Mouse (Mus musculus) kidney, embryonic 15.5 days (tissue): ENCODE results near the gene Gm44579. TPM values are rescaled to one million over a fixed set of nuclear protein-coding genes. Genes with fewer than 3 reads are reported as not detected.
A peak's percentile ranks its signal among the peaks of the same experiment; 100 is the strongest.

Experiments
- ATAC-seq: fragments of 200-750 bp; cut with Nextera tagmentation; replicated peaks from 2 replicates; pipeline ENCODE4 v1.8.0; 2017; ENCODE audit warnings: moderate TSS enrichment; ENCODE audit not compliant: low FRiP score
- H3K27ac ChIP-seq: fragments of 300-500 bp; sonication (generic); 2 replicates; pipeline ENCODE4 v1.5.1; 2015; ENCODE audit warnings: mild to moderate bottlenecking, inconsistent platforms
- H3K27me3 ChIP-seq: fragments of 300-500 bp; sonication (generic); 2 replicates; pipeline ENCODE4 v1.6.1; 2015; ENCODE audit warnings: inconsistent platforms
- H3K36me3 ChIP-seq: fragments of 300-500 bp; sonication (generic); 2 replicates; pipeline ENCODE4 v1.6.1; 2015; ENCODE audit warnings: inconsistent platforms
- H3K4me1 ChIP-seq: fragments of 300-500 bp; sonication (generic); 2 replicates; pipeline ENCODE4 v1.6.1; 2015; ENCODE audit warnings: inconsistent platforms
- H3K4me2 ChIP-seq: fragments of 300-500 bp; sonication (generic); 2 replicates; pipeline ENCODE4 v1.6.1; 2015; ENCODE audit warnings: moderate library complexity, mild to moderate bottlenecking, inconsistent platforms
- H3K4me3 ChIP-seq: fragments of 300-500 bp; sonication (generic); replicated peaks from 2 replicates; pipeline ENCODE4 v1.5.1; 2015; ENCODE audit warnings: mild to moderate bottlenecking, inconsistent platforms
- H3K9ac ChIP-seq: fragments of 300-500 bp; sonication (generic); 2 replicates; pipeline ENCODE4 v1.6.1; 2015; ENCODE audit warnings: mild to moderate bottlenecking, inconsistent platforms
- H3K9me3 ChIP-seq: fragments of 300-500 bp; sonication (generic); replicated peaks from 2 replicates; pipeline ENCODE4 v1.6.1; 2016; ENCODE audit warnings: inconsistent platforms
- WGBS: fragments of 180-500 bp; shearing (Covaris S2); methylation state at CpG from one replicate; pipeline ENCODE4 v1.1.7; 2015; ENCODE audit warnings: mixed read lengths; 5-methylcytosine and 5-hydroxymethylcytosine counted together
- polyA plus RNA-seq: library from polyadenylated mRNA; unstranded; fragments of >200 nt; fragmentation: Nextera tagmentation; extraction: Ambion mirVana; gene quantifications from 2 replicates; pipeline ENCODE4 v1.2.1, GENCODE M21; 2015

Gene Gm44579
- polyA plus RNA-seq, 1 experiment from 2014 or later: not detected

GRCm38 (mm10) chr15:98184456-98184855, 36.3 kb downstream of the Gm44579 start:
- Histone ChIP-seq H3K4me2 (no peak overlapping the region), H3K36me3 (no peaks in the 10 kb centered on the region), H3K4me3 (no peak overlapping the region), H3K27ac (no peak overlapping the region), H3K9me3 (no peaks in the 10 kb centered on the region), H3K27me3 (0 out of 2 replicates have a peak, but pooled peaks cover under 1% of the 10 kb centered on the region), H3K4me1 (peaks cover 27% of the 10 kb centered on the region), H3K9ac (no peak overlapping the region)
- 66% methylated on average over 4 of the region's 4 CpGs for WGBS
- no peak for ATAC-seq

DNA sequence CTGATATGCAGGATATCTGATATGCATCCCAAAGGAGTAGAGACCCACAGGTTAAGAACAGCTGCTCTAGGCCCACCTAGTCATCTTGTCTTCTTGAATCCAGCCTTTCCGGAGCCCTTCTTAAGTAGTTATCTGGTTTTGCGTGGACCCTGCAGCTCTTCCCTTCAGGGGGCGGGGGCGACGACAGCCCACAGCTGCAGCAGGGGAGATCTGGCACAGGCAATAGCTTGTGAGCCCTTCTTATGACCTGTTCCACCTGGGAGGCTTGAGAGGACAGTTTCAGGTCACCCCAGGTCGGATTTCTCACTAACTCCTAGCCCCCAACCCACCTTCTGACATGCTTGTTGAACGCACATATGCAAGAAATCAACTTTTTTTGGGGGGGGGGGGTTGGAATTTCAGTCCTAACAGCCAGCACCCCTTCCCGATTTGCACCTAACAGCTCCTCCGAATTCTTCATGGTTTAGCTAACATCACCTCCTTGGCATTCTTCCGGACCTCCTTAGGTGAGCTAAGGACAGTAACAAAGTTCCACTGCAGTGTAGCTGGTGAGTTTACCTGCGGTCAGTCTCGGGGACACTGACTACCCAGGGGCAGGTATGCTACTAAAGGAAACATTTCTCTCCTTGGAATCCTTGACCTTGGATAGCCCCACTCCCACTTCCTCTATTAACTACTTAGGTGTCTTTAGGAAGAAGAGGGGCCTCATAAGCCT, 38.8 kb downstream of the Gm44579 start:
- no peak for ATAC-seq
- Histone ChIP-seq H3K36me3 (no peaks in the 10 kb centered on the region), H3K27ac (peak overlapping the region; percentile 87), H3K4me1 (peaks cover 27% of the 10 kb centered on the region), H3K9me3 (no peaks in the 10 kb centered on the region), H3K4me2 (peak overlapping the region; percentile 87), H3K27me3 (peaks cover 8% of the 10 kb centered on the region; the same call in 1 of the 2 replicates), H3K4me3 (no peak overlapping the region; the same call in 1 of the 2 replicates), H3K9ac (no peak overlapping the region)
- WGBS: 42% methylated on average over 12 of the region's 12 CpGs

DNA sequence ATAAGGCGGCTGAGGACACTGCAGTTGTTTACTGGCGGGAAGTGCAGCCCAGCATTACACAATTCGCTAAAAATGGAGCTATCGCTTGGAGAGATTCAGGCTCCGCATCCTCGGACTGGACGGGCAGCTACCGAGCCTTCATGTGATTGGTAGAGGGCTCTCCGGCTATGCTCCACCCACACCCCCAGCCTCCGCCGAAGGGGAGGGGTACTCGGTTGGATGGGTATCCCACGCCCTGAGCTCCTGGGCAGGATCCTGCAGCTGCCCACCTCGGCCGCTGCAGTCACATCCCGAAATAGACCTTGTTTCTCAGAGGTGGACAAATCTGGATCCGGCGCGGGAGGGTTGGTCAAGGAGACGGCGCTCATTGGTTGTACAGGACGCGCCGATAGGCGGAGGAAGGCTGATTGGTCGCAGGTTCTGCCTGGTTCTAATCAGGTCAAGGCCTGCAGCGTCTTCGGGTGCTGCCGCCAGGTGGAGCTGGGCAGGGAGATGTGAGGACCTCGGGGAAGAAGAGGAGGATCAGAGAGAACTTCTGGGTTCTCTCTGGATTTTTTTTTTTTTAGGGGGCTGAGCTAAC, 39.6 kb downstream of the Gm44579 start:
- Histone ChIP-seq H3K9ac (peak overlapping the region; percentile 48), H3K4me3 (peak overlapping the region; percentile 58), H3K36me3 (no peaks in the 10 kb centered on the region), H3K4me2 (peak overlapping the region; percentile 87), H3K27me3 (peaks cover 8% of the 10 kb centered on the region; the same call in 1 of the 2 replicates), H3K4me1 (peaks cover 27% of the 10 kb centered on the region), H3K9me3 (no peaks in the 10 kb centered on the region), H3K27ac (peak overlapping the region; percentile 87)
- under 1% methylated on average over 30 of the region's 30 CpGs for WGBS
- peak; percentile 98 for ATAC-seq

- ATAC-seq: no peak
Measured at GRCm38 (mm10) chr15:98180567-98181131, 40.1 kb downstream of the Gm44579 start.

GRCm38 (mm10) chr15:98177320-98177719, 43.5 kb downstream of the Gm44579 start:
- WGBS: 56% methylated on average over 3 of the region's 3 CpGs
- Histone ChIP-seq H3K9me3 (no peaks in the 10 kb centered on the region), H3K9ac (no peak overlapping the region), H3K27ac (no peak overlapping the region), H3K36me3 (no peaks in the 10 kb centered on the region), H3K4me1 (peaks cover 20% of the 10 kb centered on the region), H3K4me2 (no peak overlapping the region), H3K27me3 (peaks cover 33% of the 10 kb centered on the region), H3K4me3 (no peak overlapping the region)
- ATAC-seq: no peak

More at GRCm38 (mm10) chr15:98180567-98181131, 40.1 kb downstream of the Gm44579 start:
- no peaks in the 10 kb centered on the region for H3K36me3 ChIP-seq
- peak overlapping the region; percentile 58 for H3K4me3 ChIP-seq
- peak overlapping the region; percentile 87 for H3K27ac ChIP-seq
- WGBS: 5% methylated on average over 26 of the region's 26 CpGs
- H3K9me3 ChIP-seq: no peaks in the 10 kb centered on the region
- peak overlapping the region; percentile 87 for H3K4me2 ChIP-seq
- peaks cover 27% of the 10 kb centered on the region for H3K4me1 ChIP-seq
- peak overlapping the region; percentile 48 for H3K9ac ChIP-seq
- peaks cover 14% of the 10 kb centered on the region for H3K27me3 ChIP-seq

GRCm38 (mm10) chr15:98173821-98174220, 47.0 kb downstream of the Gm44579 start:
- Histone ChIP-seq H3K27ac (no peak overlapping the region), H3K9ac (no peak overlapping the region), H3K4me2 (no peak overlapping the region), H3K4me3 (no peak overlapping the region), H3K27me3 (peaks cover 52% of the 10 kb centered on the region), H3K36me3 (no peaks in the 10 kb centered on the region), H3K4me1 (peaks cover 4% of the 10 kb centered on the region), H3K9me3 (no peaks in the 10 kb centered on the region)
- no peak for ATAC-seq
- 33% methylated on average over 8 of the region's 8 CpGs for WGBS

DNA sequence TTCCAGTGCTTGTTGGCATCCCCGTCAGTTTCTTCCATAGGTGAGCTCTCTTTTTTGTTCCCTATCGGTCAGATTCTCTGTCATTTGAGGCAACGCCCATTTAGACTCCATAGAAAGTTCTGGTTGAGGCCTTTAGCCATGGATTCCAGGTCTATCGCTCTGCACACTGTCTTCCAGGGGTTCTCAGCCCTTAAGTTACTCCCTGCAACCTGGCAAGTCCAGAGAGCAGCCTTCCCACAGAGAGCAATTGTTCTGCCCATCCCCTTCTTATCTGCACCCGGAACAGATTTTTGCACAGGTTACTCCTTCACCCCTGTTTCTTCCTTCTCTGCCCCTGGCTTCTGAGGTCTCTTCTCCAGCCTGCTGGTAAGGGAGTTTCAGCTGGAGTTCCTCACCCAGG, 48.7 kb downstream of the Gm44579 start:
- 81% methylated on average over 5 of the region's 5 CpGs for WGBS
- H3K4me1 ChIP-seq: peaks cover 21% of the 10 kb centered on the region
- H3K9ac ChIP-seq: no peak overlapping the region
- no peaks in the 10 kb centered on the region for H3K9me3 ChIP-seq
- ATAC-seq: no peak
- peaks cover 67% of the 10 kb centered on the region for H3K27me3 ChIP-seq
- H3K4me3 ChIP-seq: no peak overlapping the region
- H3K36me3 ChIP-seq: no peaks in the 10 kb centered on the region
- H3K4me2 ChIP-seq: no peak overlapping the region
- no peak overlapping the region for H3K27ac ChIP-seq

GRCm38 (mm10) chr15:98170917-98171316, 49.9 kb downstream of the Gm44579 start:
- H3K4me3 ChIP-seq: no peak overlapping the region
- no peak overlapping the region for H3K27ac ChIP-seq
- 74% methylated on average over 9 of the region's 9 CpGs for WGBS
- ATAC-seq: no peak
- H3K27me3 ChIP-seq: peaks cover 75% of the 10 kb centered on the region
- H3K9ac ChIP-seq: no peak overlapping the region
- no peaks in the 10 kb centered on the region for H3K9me3 ChIP-seq
- peaks cover 26% of the 10 kb centered on the region for H3K4me1 ChIP-seq
- H3K36me3 ChIP-seq: no peaks in the 10 kb centered on the region
- no peak overlapping the region for H3K4me2 ChIP-seq

DNA sequence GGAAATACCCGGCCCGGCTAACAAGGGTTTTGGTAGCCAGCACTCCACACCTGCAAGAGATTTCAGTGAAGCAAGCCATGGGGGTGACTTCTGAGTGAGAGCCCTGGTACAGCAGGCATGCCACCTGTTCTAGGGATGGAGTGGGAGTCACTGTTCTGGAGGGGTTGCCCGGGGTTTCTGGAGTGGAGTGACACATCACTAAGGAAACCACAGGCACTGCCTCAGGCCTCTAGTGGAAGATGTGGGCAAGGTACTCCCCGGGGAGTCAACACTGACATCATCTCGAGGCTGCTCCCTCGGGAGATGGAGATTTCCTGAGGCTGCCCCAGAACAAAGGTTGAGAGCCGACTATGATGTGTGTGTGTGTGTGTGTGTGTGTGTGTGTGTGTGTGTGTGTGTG, 50.4 kb downstream of the Gm44579 start:
- WGBS: 30% methylated on average over 7 of the region's 7 CpGs

DNA sequence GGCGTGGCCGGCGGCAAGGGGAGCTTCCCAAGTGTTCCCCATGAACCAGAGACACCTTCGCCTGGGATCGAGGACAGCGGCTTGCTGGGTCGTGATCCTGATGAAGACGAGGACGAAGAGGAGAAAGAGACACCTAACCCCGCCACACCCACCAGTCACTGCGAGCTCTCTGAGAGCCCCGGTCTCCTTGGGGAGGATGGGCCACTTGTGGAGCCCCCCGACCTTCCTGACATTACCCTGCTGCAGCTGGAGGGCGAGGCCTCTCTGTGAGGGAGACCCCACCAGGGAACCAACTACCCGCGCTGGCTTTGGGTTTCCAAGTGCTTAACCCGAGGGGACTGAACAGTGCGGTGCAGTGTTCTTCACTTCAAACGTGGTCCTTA, 52.2 kb downstream of the Gm44579 start:
- H3K4me2 ChIP-seq: peak overlapping the region; percentile 78
- no peaks in the 10 kb centered on the region for H3K36me3 ChIP-seq
- no peaks in the 10 kb centered on the region for H3K9me3 ChIP-seq
- WGBS: 7% methylated on average over 19 of the region's 19 CpGs
- peak overlapping the region; percentile 45; the same call in 1 of the 2 replicates for H3K4me3 ChIP-seq
- peaks cover 26% of the 10 kb centered on the region for H3K4me1 ChIP-seq
- H3K9ac ChIP-seq: no peak overlapping the region
- no peak for ATAC-seq
- peaks cover 78% of the 10 kb centered on the region for H3K27me3 ChIP-seq
- no peak overlapping the region for H3K27ac ChIP-seq

More for the DNA sequence above, 50.4 kb downstream of the Gm44579 start:
- Histone ChIP-seq H3K4me3 (no peak overlapping the region), H3K9me3 (no peaks in the 10 kb centered on the region), H3K9ac (no peak overlapping the region), H3K36me3 (no peaks in the 10 kb centered on the region), H3K27me3 (peaks cover 76% of the 10 kb centered on the region), H3K27ac (no peak overlapping the region), H3K4me2 (no peak overlapping the region), H3K4me1 (peaks cover 26% of the 10 kb centered on the region)
- no peak for ATAC-seq

GRCm38 (mm10) chr15:98167645-98168621, 52.8 kb downstream of the Gm44579 start:
- H3K27me3 ChIP-seq: peaks cover 73% of the 10 kb centered on the region
- ATAC-seq: peak; percentile 74
- peak overlapping the region; percentile 41 for H3K9ac ChIP-seq

More at GRCm38 (mm10) chr15:98167645-98168621, 52.8 kb downstream of the Gm44579 start:
- H3K36me3 ChIP-seq: no peaks in the 10 kb centered on the region
- WGBS: 2% methylated on average over 64 of the region's 69 CpGs
- H3K4me1 ChIP-seq: peaks cover 30% of the 10 kb centered on the region
- H3K4me2 ChIP-seq: peak overlapping the region; percentile 78
- peak overlapping the region; percentile 45 for H3K4me3 ChIP-seq
- H3K27ac ChIP-seq: no peak overlapping the region
- no peaks in the 10 kb centered on the region for H3K9me3 ChIP-seq
